Mouse (Mus musculus) gastrocnemius, adult 18-20 months (tissue): ENCODE data around the gene B4galnt2. TPM values are rescaled to one million over a fixed set of nuclear protein-coding genes. Genes with fewer than 3 reads are reported as not detected.
"Not testable (repeated sequence)": the region's sequence is repeated elsewhere in the genome, so short reads cannot be mapped to it uniquely, and the experiment has no call there.

Experiments used
- DNase-seq: peaks from one replicate; pipeline ENCODE4 v3.0.0; 2021; ENCODE audit warnings: low spot score
- long read RNA-seq, 2 experiments: library from polyadenylated mRNA; stranded (forward); transcript quantifications; one replicate each; pipeline ENCODE4 v2.0.0; 2021
- total RNA-seq, 2 experiments: library from RNA; stranded (reverse); gene quantifications; 2 replicates each; pipeline ENCODE4 v1.2.3; 2021

Gene B4galnt2
- not detected for total RNA-seq
- long read RNA-seq, experiment 1: 0 reads
- long read RNA-seq, experiment 2, partial matches to known transcripts: 0 of 4 reads
- long read RNA-seq, experiment 2, other reads (novel, unspliced or antisense): 4 of 4 reads

DNA sequence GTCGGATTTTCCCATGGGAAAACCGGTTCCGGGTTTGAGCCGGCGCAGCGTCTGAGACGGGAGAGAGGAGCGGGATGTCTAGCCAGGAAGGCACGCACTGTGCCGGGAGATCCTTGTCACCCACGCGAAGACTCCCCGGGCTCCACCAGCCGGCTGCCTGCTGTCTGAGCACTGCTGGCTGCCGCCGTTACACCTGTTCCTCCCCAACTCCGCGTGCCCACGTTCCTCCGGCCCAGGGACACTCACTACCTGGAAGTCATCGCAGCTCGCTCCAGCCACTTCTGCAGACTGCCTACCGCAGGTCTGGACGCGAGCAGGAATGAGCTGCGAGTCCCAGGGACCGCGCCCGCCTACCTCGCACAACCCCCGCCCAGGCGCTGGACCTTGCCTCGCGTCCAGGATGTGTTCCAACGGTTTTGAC lies at the start of gene B4galnt2:
TSS of gene B4galnt2 (minus strand) at position 321 of the 421 bp plus-strand sequence.
- no peak for DNase-seq

DNA sequence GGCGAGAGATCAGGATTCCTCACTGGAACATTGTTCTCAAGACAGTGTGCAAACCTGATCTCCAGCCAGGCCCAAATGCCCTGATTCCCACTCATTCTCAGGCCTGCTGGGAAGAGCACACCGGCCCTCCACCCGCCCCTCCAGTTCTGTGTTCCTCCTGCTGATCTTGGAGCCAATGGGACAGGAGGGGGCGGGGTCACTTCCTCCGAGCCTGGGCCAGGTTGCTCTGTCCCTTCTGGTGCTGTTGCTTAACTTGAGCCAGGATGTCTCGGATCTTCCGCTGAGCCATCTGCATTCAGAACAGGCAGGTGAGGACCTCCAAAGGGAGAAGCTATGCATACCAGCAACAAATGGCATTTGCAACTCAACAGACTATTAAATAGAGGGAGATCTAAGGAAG lies 48.6 kb upstream of the B4galnt2 start:
- DNase-seq: no peak

DNA sequence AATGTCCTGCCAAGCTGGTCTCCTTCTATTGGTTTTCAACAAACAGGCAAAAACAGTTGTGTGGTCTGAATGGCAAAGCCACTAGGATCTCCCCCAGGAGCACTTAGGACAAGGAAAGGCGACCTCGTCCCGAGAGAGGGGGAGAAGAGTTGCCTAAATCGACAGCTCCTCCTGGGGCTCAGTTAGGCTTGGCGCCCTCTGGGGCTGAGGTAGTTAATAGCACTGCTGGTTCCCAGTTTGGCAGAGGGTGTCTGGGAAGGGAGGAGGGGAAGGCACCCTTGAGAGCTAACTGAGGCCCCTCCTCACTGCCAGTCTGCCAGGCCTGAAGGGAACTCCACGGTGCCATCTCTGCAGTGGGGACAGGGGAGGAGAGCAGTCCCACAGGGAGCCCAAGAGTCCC lies 44.5 kb upstream of the B4galnt2 start:
- no peak for DNase-seq

DNA sequence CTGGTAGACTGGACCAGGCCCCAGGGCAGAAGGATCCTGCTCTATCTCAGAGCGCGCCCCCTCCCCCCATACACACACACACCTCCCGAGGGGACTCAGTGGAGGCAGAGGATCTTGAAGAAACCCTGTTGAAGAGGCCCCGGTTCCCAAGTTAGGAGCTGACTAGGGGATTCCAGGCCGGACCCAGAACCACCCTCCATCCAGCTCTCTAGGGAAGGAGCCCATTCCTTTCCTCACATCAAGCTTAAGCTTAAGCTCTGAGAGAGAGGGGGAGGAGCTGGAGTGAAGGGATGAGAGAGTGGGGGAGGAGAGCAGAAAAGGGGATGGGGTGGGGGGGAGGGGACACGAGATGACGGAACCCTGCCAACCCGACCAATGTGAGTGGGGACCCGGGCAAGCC lies 43.6 kb upstream of the B4galnt2 start:
- DNase-seq: no peak

DNA sequence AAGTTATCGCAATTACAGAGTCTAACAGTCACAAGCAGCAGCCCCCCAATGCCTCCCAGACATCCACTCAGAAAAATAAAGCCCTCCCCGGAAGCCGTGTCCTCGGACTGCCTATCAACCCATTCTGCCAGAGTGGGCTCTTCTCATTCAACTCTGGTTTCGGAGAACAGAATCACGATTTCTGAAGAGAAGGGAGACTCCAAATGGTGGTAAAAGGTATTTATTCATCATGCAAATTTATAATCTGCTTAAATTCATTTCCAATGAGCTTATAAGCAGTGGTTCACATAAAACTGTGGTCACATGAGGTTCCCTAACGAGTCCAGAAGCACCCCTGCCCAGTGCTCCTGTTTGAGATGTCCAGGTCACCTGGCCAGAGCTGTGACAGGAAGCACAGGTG lies 42.7 kb upstream of the B4galnt2 start:
- no peak for DNase-seq

DNA sequence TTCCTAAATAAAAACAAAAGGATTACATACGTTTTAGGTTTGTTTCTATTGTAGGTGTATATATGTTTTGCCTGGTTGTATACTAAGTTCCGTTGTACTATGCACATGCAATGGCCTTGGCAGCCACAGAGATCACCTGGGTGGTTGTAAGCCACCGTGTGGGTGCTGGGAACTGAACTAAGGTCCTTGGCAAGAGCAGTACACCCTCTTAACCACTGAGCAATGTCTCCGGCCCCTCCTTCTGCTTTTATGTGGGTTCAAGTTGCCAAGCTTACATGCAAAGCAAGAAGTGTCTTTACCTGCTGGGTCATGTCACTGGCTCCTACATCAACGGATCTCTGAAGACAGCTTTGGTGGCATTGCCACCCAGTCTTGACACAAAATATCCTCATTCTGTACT lies 38.6 kb upstream of the B4galnt2 start:
- DNase-seq: no peak

DNA sequence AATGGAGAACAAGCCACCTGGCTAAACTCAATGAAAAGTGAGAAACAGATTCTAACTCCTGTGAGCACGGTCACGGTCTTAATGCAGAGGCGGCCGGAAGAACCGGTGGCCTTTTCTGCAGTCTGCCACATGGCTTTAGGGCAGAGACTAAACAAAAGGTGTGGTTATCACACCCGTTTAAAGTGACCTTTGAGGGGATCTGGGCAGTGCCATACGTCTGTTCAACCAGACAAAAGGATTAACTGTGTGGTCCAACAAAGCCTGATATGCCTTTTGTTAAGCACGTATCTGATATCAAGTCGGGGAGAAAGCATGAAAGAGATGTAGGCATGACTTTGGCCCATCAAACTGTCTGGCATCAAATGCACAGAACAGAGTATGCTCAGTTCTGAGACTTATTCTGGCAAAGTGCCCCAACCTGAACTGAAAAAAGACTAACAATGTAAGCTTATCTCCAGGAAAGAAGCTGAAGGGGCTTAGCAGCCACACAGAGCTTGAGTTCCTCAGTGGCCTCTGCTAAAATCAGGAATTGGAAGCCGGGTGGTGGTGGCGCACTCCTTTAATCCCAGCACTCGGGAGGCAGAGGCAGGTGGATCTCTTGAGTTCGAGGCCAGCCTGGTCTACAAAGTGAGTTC lies 31.3 kb upstream of the B4galnt2 start:
- no peak for DNase-seq

DNA sequence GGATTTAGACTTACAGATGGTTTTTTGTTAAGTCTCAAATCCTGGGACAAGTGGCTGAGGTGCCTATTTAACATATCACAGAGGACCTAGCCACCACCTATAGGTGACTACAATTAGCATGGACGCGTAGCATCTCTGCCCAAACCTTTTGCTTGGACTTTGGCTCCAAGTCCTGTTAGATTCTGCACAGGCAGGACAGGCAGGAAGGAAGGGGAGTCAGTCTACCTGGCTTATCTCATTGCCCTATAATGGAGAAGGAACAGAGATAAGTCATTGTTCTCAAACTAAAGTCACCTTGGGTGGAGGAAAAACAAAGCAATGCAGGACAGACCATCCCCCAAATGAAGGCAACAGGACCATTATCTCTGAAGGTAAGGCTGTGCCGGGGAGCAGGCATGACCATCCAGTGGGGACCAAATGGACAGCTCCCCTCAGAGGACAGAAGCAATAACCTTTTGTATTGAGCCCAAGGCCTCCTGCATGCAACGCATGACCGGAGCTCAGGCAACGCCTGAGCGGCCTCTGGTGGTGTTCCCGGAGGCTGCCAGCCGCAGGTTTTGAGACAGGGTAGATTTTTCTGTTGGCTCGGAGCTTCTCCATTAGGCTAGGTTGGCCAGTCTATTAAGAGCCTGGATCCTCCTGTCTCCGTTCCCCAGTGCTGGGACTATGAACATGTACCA lies 25.3 kb upstream of the B4galnt2 start:
- DNase-seq: no peak

DNA sequence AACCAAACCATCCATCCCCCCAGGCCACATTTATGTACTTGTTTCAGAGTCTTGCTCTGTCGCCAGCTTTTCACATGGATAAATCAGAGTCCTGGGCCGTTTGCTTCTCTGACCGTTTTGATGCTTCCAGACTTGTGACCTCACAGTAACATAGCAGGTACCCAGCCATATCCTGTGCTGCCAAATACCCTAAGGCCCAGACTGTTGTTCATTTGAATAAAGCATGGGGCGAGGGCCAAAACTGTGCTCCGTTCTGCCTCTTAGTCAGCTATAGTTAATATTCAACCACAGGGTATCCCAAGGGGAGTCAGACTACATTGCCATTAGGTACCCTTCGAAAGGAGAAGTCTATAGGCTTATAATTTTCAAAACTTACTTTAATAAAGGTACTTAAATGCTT lies 21.7 kb upstream of the B4galnt2 start:
- no peak for DNase-seq

DNA sequence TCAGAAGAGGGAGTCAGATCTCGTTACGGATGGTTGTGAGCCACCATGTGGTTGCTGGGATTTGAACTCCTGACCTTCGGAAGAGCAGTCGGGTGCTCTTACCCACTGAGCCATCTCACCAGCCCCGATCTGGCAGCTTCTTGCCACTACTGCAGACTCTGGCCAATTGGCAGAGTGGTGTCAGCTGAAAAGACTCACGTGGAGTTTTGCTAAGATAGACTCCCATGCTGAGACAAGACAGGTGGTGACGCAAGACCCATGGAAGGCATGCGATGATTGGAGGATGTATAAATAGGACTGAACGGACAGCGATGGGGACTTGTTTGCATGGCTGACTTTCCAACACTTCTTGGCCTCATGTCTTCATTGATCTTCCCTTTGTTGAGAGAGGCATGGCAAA lies 17.5 kb upstream of the B4galnt2 start:
- not testable (repeated sequence) for DNase-seq

DNA sequence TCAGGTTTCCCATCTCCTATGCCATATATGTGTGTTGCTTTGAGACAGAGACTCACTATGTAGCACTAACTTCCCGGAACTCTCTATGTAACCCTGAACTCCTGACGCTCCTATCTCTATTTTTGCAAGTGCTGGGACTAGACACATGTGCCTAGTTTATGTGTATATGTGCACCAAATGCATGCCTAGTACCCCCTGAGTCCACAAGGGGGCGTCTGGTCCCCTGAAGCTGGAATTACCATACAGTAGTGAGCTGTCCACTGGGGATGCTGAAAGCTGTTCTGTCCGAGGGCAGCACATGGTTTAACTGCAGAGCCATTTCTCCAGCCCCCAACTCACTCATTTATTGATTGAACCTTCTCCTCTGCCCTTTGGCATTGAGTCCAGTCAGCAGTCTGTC lies 11.7 kb upstream of the B4galnt2 start:
- DNase-seq: no peak

DNA sequence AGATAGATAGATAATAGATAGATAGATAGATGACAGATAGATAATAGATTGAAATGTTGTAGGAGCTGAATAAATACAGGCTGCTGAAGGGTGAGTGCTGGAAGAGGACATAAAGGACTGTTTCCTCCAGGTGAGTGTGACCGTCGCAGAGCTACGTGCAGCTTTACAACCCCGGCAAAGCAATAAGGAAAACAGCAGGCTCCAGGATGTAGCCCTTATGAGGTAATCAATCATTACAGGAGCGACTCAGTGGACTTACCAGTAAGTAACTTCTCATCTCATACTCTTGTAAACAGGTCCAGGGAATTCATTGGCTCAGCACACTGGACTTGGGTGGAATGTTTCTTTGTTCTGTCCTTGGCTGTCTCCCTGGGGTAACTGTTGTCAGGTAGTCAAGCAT lies 11.3 kb upstream of the B4galnt2 start:
- no peak for DNase-seq

DNA sequence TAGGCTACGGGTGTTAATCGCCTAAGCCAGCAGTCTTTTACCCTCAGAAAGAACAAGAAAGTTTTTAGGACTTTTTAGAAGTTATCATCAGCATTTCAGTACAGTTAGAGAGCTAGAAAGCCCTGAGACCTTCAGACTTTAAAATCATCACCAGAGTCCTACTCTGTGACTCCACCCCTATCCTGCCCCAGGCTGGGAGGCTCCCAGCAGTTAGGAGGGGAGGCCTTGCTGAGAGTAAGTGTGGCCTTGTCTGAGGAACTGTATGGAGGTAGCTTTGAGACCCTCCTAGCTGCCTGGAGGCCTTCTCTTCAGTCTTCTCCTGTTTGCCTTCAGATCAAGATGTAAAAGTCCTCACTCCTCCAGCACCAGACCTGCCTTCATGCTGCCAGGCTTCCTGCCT lies 9.5 kb upstream of the B4galnt2 start:
- no peak for DNase-seq

DNA sequence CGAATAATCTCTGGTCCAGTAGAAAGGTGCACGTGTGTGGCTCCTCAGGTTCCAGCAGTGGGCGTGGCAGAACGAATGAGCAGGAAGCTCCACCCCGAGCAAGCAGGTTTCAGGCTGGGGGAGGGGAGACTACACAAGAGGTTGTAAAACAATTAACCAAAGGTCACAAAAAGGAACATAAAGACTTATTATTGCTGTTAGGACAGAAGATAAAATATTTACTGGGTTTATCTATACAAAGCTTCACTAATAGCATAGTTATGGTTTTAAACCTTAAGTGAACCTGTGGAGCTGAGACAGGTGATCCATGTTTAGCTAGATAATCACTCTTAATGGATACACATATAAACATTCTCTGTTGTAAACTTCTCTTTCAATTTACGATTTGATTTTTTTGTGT lies 8.8 kb upstream of the B4galnt2 start:
- DNase-seq: not testable (repeated sequence)

DNA sequence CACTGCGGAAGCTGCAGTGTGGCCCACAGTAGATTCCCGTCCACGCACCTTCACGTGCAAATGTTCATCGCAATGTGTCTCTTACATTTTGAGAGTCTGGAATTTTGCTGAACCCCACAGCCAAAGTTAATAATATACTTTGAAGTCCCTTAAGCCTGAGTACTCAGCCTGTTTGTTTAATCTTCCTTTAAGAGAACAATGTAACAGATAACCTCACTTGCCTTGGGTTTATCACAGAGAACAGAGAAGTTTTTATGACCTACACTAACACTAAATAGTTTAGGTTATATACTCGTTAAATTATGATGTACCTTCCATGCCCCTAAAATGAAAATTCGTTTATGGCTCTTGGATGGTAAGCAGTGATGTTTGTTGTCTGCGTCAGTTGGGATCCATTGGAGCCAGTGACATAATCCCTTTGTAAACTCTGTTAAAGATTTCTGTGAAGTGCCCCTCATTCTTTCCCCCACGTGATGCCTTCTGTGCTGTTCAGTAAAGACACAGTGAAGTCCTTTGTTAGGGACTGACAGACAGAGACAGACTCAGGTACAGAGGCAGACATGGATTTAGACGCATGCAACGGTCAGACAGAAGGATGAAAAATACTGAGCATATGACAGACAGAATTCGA lies 7.4 kb upstream of the B4galnt2 start:
- no peak for DNase-seq

DNA sequence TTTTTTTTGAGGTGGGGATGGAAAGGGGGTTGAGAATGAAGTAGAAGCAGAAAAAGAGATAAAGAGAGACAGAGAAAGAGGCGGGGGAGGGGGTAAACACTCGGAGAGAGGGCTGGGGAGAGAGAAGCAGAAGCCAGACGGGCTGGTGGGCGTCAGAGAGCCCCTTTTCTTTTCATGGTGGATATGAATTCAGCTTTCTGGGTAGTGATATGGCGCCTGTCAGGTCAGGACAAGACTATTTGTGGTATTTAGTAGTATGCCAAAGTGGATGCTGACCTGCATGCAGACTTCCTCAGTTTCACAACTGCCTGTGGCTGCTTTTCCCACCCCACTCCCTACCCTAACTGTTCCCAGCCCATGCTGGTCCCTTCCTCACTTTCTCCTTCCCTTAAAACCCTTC lies 1.7 kb upstream of the B4galnt2 start:
- DNase-seq: no peak

DNA sequence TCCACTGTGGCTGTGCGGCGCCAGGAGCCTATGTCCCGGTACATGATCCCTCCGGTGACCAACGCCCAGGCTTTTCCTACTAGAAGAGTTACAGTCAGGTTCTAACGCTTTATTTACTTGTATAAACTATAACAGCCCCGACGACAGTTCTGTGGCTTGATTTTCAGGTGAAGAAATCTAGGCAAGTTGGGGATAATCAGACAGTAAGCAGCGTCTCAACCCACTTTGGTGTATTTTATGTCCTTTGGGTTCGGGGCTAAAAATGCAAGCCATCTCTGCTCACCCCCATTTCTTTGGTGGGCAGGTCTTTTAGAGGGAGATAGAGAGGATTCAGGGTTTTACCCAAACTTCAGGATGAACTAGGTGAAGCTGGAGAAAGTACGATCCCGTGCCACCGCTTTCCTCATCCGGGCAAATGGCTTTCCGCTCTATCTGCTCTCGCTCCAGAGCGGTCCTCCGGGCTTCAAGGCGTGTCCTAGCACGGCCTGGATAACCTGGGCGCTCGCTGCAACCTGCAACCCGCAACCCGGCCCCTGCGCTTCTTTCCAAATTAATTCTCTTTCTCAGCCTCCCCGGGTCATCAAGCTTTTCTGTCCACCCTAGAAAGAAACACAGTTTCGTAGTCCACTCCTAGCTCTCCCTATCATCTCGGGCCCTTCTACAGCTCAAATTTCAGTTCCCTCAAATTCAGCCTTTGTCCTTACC lies 467 bp upstream of the B4galnt2 start:
- no peak for DNase-seq

DNA sequence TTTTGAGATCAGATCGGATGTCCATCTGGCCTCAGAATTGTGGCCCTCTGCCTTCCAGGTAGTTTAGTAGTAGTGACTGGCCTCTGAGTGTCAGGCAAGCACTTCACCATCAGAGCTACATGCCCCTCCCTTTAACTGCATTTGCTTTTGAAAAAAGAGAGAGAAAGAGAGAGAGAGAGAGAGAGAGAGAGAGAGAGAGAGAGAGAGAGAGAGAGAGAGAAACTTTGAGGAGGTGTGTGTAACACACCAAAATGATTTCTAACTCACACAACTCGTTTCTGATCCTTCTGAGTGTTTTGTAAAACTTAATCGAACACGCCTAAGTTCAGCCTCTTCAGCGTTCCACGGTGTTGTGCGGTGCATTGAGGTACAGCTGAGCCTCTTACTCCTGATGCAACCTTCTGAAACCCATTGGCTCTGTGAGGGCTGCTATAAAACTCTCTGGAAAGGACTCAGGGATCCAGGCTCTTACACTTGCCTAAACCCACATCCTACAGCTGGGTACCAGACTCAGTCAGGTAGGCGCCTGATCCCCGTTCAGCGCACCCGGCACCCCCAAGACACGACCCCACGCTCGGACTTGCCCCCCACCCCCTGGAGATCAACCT lies 628 bp downstream of the B4galnt2 start:
- no peak for DNase-seq

DNA sequence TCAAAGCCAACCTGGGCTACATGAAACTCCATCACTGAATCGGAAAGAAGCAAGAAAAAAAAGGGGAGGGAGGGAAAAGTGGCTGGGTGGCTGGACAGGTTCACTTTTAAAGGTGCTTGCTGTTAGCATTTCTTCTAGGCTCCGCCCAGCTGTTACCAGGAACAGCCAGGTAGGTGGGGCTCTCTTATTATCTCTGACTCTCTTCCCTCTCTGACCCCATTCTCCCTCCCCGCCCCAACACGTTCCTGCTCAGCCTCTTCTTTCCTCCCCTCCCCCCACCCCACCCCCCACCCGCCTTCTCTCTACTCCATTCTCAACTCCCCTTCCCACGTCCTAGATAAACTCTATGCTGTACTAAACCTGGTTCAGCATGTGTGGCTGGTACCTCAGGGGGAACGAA lies 3.1 kb downstream of the B4galnt2 start:
- no peak for DNase-seq

DNA sequence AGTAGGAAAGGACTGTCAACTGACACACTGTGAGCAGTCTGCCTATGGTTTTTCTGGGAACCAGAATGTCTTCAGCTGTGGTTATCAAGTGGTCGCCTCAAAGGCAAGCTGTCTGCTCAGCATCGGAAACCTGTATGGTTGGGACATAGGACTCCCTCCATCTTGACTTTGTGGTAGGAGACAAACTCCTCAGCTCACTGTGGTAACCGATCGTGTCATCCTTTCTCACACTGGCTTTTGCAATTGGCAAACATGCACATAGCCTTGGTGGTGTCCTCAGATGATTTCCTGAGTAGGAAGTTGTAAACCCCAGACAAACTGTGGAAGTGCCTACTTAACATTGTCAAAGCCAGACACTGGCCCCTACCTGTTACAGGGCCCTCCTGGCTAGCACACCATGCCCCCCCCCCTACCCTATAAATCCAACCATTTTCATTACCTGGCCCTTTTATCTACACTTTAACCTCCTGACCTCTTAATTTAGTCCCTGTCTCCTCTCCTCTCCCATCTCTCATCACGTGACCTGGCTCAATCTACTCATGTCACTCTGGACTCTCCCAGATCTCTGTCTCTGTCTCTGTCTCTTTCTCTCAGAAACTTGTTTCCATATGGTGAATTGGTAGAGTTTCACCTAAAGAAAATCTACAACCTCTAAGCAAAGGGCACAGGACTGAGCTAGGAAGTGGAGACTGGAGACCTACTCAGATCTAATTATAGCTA lies 6.7 kb downstream of the B4galnt2 start:
- no peak for DNase-seq

DNA sequence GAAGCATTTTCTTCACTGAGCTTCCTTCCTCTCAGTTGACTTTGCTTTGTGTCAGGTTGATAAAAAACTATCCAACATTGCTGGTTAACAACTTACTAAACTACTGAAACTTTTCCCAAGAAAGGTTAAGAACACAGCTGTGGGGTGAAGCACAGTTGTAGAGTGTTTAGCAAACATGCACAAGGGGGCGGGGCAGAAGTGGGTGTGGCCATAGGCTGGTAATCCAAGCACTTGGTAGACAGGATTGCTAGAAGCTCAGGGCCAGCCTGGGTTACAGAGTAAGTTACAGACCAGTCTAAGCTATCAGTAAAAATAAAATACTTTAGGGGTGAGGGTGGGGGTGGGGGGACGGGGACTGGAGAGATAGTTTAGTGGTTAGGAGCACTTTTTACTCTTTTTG lies 10.4 kb downstream of the B4galnt2 start:
- no peak for DNase-seq
